Mouse (Mus musculus) lung, postnatal 36 days (tissue): Measurements from ENCODE around the gene Tbc1d17.
A peak's percentile ranks its signal among the peaks of the same experiment; 100 is the strongest.

Source experiments
- DNase-seq: peaks from one replicate; pipeline ENCODE4 v3.0.0; 2022; ENCODE audit warnings: mixed read lengths

Gene Tbc1d17

GRCm38 (mm10) chr7:44821666-44822448, 27.0 kb downstream of the Tbc1d17 start:
- no peak for DNase-seq

GRCm38 (mm10) chr7:44820525-44820924, 28.4 kb downstream of the Tbc1d17 start:
- no peak for DNase-seq

- DNase-seq = peak; percentile 25
Measured at GRCm38 (mm10) chr7:44819863-44820262, 29.0 kb downstream of the Tbc1d17 start.

GRCm38 (mm10) chr7:44819391-44819790, 29.5 kb downstream of the Tbc1d17 start:
- DNase-seq = no peak

- DNase-seq = peak; percentile 67
Measured at GRCm38 (mm10) chr7:44818751-44819235, 30.1 kb downstream of the Tbc1d17 start.

GRCm38 (mm10) chr7:44818164-44818563, 30.7 kb downstream of the Tbc1d17 start:
- peak; percentile 51 for DNase-seq

GRCm38 (mm10) chr7:44817441-44817840, 31.4 kb downstream of the Tbc1d17 start:
- DNase-seq = peak; percentile 2

- peak; percentile 52 for DNase-seq
Measured at GRCm38 (mm10) chr7:44816470-44817021, 32.3 kb downstream of the Tbc1d17 start, which contains the start of gene Atf5. Gene Atf5 (minus strand): TSS chr7:44816658.

- DNase-seq = peak; percentile 99
Measured at GRCm38 (mm10) chr7:44815721-44816469, 33.0 kb downstream of the Tbc1d17 start, which contains the start of the genes Nup62 and Il4i1. Gene Nup62 (plus strand): TSS chr7:44816088. Gene Il4i1 (plus strand): TSS chr7:44816387.

GRCm38 (mm10) chr7:44814952-44815553, 33.8 kb downstream of the Tbc1d17 start:
- DNase-seq = no peak

- no peak for DNase-seq
Measured at GRCm38 (mm10) chr7:44814423-44814822, 34.5 kb downstream of the Tbc1d17 start.

- no peak for DNase-seq
Measured at GRCm38 (mm10) chr7:44813985-44814384, 34.9 kb downstream of the Tbc1d17 start.

GRCm38 (mm10) chr7:44812651-44813325, 36.1 kb downstream of the Tbc1d17 start:
- DNase-seq = no peak

- DNase-seq = no peak
Measured at GRCm38 (mm10) chr7:44810819-44811557, 37.9 kb downstream of the Tbc1d17 start.

- no peak for DNase-seq
Measured at GRCm38 (mm10) chr7:44810365-44810764, 38.5 kb downstream of the Tbc1d17 start.

- DNase-seq = no peak
Measured at GRCm38 (mm10) chr7:44809466-44809865, 39.4 kb downstream of the Tbc1d17 start.

GRCm38 (mm10) chr7:44808927-44809326, 40.0 kb downstream of the Tbc1d17 start:
- DNase-seq = no peak

GRCm38 (mm10) chr7:44792781-44793180, 56.1 kb downstream of the Tbc1d17 start:
- DNase-seq = no peak

GRCm38 (mm10) chr7:44790066-44790465, 58.8 kb downstream of the Tbc1d17 start:
- no peak for DNase-seq

- DNase-seq = no peak
Measured at GRCm38 (mm10) chr7:44789531-44789930, 59.3 kb downstream of the Tbc1d17 start.
